26 mouse cellular contexts compared by ENCODE assay signal in the genomic region with DNA sequence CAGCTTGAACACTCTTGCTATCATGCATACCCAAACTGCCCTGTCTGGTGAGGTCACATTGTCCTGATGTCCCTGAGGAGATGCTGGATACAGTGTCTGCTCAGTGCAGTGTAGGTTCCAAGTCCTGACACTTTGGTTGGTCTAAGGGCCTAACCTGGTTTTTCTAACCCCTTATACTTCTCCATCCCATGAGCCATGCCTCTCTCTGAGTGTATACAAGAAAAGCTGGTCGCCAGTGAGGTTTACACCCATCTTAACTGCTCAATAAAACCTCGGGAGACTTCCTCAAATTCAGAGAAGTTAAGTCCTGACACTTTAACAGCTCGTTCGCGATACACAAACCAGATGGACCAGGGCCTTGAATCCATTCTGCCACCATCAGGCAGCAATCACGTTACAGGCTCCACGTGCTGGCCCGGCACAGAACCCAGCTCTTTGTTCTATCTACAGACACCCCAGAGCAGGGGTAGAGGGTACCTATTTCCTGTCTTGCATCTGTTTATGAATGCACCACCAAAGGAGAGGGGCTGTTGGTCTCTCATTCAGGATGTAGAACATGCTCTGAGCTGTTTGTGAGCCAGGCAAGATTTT.
DNase-seq lines count a peak whose midpoint lies in the region; ATAC-seq lines count a peak whose summit lies in the region.
"Had no signal": no experiment of that assay in that cellular context is flagged by ENCODE, and none has a peak within 500 bp of the region (broad histone marks: within the 10 kb centered on the region; RNA-seq: fewer than 3 reads in every experiment).

No protein-coding gene starts in this region.

- H3K4me3 ChIP-seq in megakaryocyte, embryonic 14.5 days (replicated peaks) = peak overlapping the region; percentile 53
- no peak overlapping the region for H3K4me3 ChIP-seq in limb, embryonic 11.5 days (ENCODE audit: low read depth, low read length)
- no peak overlapping the region for H3K4me3 ChIP-seq in forebrain, embryonic 10.5 days
- H3K4me3 ChIP-seq: embryonic facial prominence, embryonic 12.5 days; forebrain, embryonic 12.5 days; heart, embryonic 13.5 days; left cerebral cortex, adult 2 months; liver, embryonic 12.5 days; neural tube, embryonic 12.5 days had no signal

- 11% methylated on average over 8 of the region's 8 CpGs for WGBS in limb, embryonic 11.5 days
- WGBS in forebrain, embryonic 10.5 days = 80% methylated on average over 8 of the region's 8 CpGs

- H3K4me2 ChIP-seq in limb, embryonic 11.5 days (ENCODE audit: low read depth, severe bottlenecking) = no peak overlapping the region
- H3K4me2 ChIP-seq: embryonic facial prominence, embryonic 12.5 days; forebrain, embryonic 12.5 days; heart, embryonic 13.5 days; liver, embryonic 12.5 days; neural tube, embryonic 12.5 days had no signal

- peak; percentile 67 for DNase-seq in heart, adult 11 months
- DNase-seq in heart, adult 9 months (ENCODE audit: low spot score in 2 of 2) = no peak
- peak; percentile 85 for DNase-seq in limb, embryonic 11.5 days (ENCODE audit: low spot score)
- DNase-seq in thymus, postnatal 4 days = peak; percentile 40
- no peak for DNase-seq in forebrain, embryonic 10.5 days (ENCODE audit: extremely low spot score, low spot score)
- DNase-seq in spleen, postnatal 10 days (ENCODE audit: low spot score in 2 of 2) = no peak
- DNase-seq: adrenal gland, postnatal 36 days; cerebellum, adult 9-10 months; gastrocnemius, postnatal 10 days; heart, adult 18-20 months; heart, postnatal 14 days; kidney, adult 18-20 months; lung, adult 18-20 months; lung, postnatal 10 days; midbrain, embryonic 14.5 days; right cerebral cortex, postnatal 14 days had no signal

- no peak for ATAC-seq in megakaryocyte, adult 5-6 weeks (ENCODE audit: poor library complexity, severe bottlenecking)
- ATAC-seq in limb, embryonic 11.5 days (ENCODE audit: insufficient number of reproducible peaks, low FRiP score, low TSS enrichment, low read depth) = peak; percentile 73; the same call in 1 of the 2 replicates
- ATAC-seq: CD4-positive, CD25-positive, alpha-beta regulatory T cell, adult 4 months; hindbrain, postnatal 0 days; liver, embryonic 12.5 days had no signal

- H3K27me3 ChIP-seq in megakaryocyte, embryonic 14.5 days (replicated peaks) = peaks cover 2% of the 10 kb centered on the region
- peaks cover 22% of the 10 kb centered on the region for H3K27me3 ChIP-seq in limb, embryonic 11.5 days (ENCODE audit: control insufficient read depth, insufficient read depth, low read length)
- peaks cover 5% of the 10 kb centered on the region; the same call in 1 of the 2 replicates for H3K27me3 ChIP-seq in forebrain, embryonic 10.5 days (ENCODE audit: poor library complexity, severe bottlenecking)
- H3K27me3 ChIP-seq: embryonic facial prominence, embryonic 12.5 days; liver, embryonic 12.5 days; neural tube, embryonic 12.5 days had no signal

- H3K4me1 ChIP-seq in megakaryocyte, embryonic 14.5 days = peaks cover 3% of the 10 kb centered on the region; the same call in 1 of the 2 replicates
- H3K4me1 ChIP-seq in limb, embryonic 11.5 days (ENCODE audit: control insufficient read depth, insufficient read depth, low read length) = peaks cover 2% of the 10 kb centered on the region; the same call in 1 of the 2 replicates
- peaks cover 10% of the 10 kb centered on the region for H3K4me1 ChIP-seq in forebrain, embryonic 10.5 days
- H3K4me1 ChIP-seq: liver, embryonic 12.5 days; neural tube, embryonic 12.5 days had no signal

- no peaks in the 10 kb centered on the region for H3K36me3 ChIP-seq in megakaryocyte, embryonic 14.5 days (replicated peaks; ENCODE audit: low read length)
- no peaks in the 10 kb centered on the region for H3K36me3 ChIP-seq in limb, embryonic 11.5 days (ENCODE audit: control insufficient read depth, insufficient read depth, low read length)
- no peaks in the 10 kb centered on the region for H3K36me3 ChIP-seq in forebrain, embryonic 10.5 days (replicated peaks)
- H3K36me3 ChIP-seq: embryonic facial prominence, embryonic 12.5 days; forebrain, embryonic 12.5 days; heart, embryonic 13.5 days; liver, embryonic 12.5 days; neural tube, embryonic 12.5 days had no signal

- no peak overlapping the region for H3K27ac ChIP-seq in limb, embryonic 11.5 days (replicated peaks; ENCODE audit: low read depth, low read length)
- no peak overlapping the region for H3K27ac ChIP-seq in forebrain, embryonic 10.5 days
- H3K27ac ChIP-seq: embryonic facial prominence, embryonic 12.5 days; forebrain, embryonic 12.5 days; heart, embryonic 13.5 days; hindbrain, postnatal 0 days; left cerebral cortex, adult 2 months; liver, embryonic 12.5 days; neural tube, embryonic 12.5 days had no signal

- no peak overlapping the region for H3K9ac ChIP-seq in limb, embryonic 11.5 days (ENCODE audit: low read length)
- H3K9ac ChIP-seq: embryonic facial prominence, embryonic 12.5 days; forebrain, embryonic 12.5 days; heart, embryonic 13.5 days; liver, embryonic 12.5 days; neural tube, embryonic 12.5 days had no signal

- peaks cover 11% of the 10 kb centered on the region for H3K9me3 ChIP-seq in megakaryocyte, embryonic 14.5 days
- no peaks in the 10 kb centered on the region for H3K9me3 ChIP-seq in limb, embryonic 11.5 days (ENCODE audit: control insufficient read depth, low read length)
- H3K9me3 ChIP-seq in forebrain, embryonic 10.5 days = no peaks in the 10 kb centered on the region
- H3K9me3 ChIP-seq: embryonic facial prominence, embryonic 12.5 days; forebrain, embryonic 12.5 days; heart, embryonic 13.5 days; liver, embryonic 12.5 days; neural tube, embryonic 12.5 days had no signal

Comparison
In these comparisons a context has a peak if more than half of its experiments do, and no peak if none do; other contexts are left out.
1. DNase-seq: peak in heart, adult 11 months (single experiment), limb, embryonic 11.5 days (single experiment) and thymus, postnatal 4 days (single experiment); none in heart, adult 9 months (0 of 2), forebrain, embryonic 10.5 days (single experiment) and spleen, postnatal 10 days (0 of 2).